Mouse (Mus musculus) CH12.LX (cell line): ENCODE results near the gene Pnpla8.

Experiments used
- POLR2A ChIP-seq: IDR thresholded peaks from 2 replicates; pipeline ENCODE4 v1.6.1; 2011; ENCODE audit warnings: low read depth, mild to moderate bottlenecking, improper control_type of control experiment, low read length
- POLR2AphosphoS2 ChIP-seq: IDR thresholded peaks from 2 replicates; pipeline ENCODE4 v1.6.1; 2011; ENCODE audit warnings: low read depth, low read length, improper control_type of control experiment
- RCOR1 ChIP-seq: conservative IDR thresholded peaks from 2 replicates; pipeline ENCODE4 v1.6.1; 2012; ENCODE audit warnings: low read depth, mild to moderate bottlenecking, inconsistent platforms, low read length, improper control_type of control experiment
- ZKSCAN1 ChIP-seq: IDR thresholded peaks from 2 replicates; pipeline ENCODE4 v1.6.1; 2012; ENCODE audit warnings: low read depth, inconsistent platforms, low read length, improper control_type of control experiment, borderline replicate concordance

- TF ChIP-seq POLR2A, result no peak
- TF ChIP-seq ZKSCAN1, result no peak
- no peak for TF ChIP-seq POLR2AphosphoS2
- no peak for TF ChIP-seq RCOR1
Observed at GRCm38 (mm10) chr12:44304869-44305268, 83.7 kb downstream of the Pnpla8 start.
